Mouse (Mus musculus) WW6 (cell line): ENCODE data around the gene Dnmt1.
"Not testable (repeated sequence)": the region's sequence is repeated elsewhere in the genome, so short reads cannot be mapped to it uniquely, and the experiment has no call there.

Experiments used
- DNase-seq: peaks from one replicate; pipeline ENCODE4 v3.0.0-alpha.2; 2013; ENCODE audit warnings: low read depth, low spot score

Dnmt1 gene

GRCm38 (mm10) chr9:20959430-20959938, at the start of gene Dnmt1:
Gene Dnmt1 (minus strand): TSS chr9:20959888.
- no peak for DNase-seq

DNA sequence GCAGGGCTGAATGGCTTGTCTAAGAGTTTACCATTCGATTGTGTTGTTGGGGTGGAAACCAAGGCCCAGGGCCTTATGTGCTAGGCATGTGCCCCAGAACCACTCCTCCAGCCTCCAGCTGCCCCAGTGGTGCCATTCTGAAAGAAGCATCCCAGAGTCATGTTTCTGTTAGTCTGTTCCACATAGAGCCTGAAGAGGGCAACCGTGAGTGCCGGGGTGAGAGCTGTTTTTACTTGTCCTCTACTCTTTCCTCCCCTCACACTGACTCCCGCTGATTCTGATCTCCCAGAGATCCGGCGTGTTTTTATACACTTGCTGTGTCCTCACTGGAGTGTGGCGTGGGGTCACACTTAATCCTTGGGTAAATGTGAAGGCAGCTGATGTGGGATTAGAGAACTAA, 48.3 kb upstream of the Dnmt1 start:
- DNase-seq: no peak

DNA sequence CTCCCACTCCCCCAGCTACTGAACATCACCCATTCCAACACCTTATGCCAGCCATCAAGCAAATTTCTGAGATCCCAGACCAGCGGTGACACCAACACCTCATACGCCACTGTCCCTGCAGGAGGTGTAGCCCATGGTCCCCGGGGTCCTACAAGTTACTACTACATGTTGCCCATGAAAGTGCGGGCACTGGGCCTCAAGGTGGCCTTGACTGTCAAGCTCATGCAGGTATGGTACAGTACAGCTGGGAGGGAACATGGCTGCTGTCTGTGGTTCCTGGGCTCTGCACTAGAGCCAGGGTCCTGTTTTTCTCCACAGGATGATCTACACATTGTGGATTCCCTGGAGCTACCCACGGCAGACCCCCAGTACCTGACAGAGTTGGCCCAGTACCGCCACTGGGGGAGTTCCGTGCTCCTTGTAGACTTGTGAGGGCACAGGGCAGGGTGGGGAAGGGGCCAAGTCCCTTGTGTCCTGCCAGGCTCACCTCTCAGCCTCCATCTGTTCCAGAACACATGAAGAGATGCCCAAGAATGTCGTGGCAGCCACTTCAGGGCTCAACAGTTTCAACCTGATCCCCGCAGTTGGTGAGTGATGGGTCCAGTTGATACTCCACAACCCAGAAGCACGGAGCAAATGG, 47.7 kb upstream of the Dnmt1 start:
- no peak for DNase-seq

DNA sequence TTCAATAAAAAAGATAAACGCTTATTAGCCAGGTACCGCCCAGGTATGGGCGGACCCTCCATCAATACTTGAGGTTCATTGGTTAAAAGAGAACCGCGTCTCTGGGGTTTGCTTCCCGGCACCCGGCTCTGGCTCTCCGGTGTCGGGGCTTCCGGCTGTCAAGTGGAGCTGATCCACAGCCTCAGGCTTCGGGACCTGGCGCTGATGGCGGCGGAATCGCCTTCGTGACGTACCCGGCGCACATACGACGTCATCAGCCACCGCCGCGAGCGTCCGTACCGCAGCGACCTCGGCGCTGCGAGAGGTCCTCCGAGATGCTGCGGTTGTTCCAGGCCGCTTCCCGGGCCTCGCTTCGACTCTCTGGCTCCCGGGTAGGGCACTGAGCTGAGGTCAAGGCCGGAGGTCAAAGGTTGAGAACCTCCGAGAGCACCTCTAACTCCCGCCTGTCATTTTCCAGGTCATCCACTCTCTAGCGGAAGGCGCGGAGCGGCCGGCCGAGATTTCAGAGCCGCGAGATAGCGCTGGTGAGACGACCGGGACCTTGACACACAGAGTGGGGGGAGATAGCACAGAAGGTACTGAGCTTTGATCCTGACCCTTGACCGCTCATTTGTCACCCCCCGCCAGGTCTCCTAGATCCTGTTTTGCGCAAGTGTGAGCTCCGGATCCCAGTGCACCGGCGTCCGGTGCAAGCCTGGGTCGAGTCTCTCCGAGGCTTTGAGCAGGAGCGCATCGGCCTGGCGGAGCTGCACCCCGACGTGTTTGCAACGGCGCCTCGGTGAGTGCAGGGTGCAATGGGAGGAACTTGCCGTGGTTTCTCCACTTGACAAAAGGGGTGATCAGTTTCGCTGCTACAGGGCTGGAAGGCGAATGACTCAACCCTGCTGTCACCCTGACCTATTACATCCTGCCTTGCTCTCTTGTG, 43.2 kb upstream of the Dnmt1 start, which contains the start of gene Mrpl4:
TSS of gene Mrpl4 (plus strand) at position 112 of the 925 bp plus-strand sequence.
- DNase-seq: peak; percentile 84

- no peak for DNase-seq
Measured at GRCm38 (mm10) chr9:21002270-21002626, 42.6 kb upstream of the Dnmt1 start.

DNA sequence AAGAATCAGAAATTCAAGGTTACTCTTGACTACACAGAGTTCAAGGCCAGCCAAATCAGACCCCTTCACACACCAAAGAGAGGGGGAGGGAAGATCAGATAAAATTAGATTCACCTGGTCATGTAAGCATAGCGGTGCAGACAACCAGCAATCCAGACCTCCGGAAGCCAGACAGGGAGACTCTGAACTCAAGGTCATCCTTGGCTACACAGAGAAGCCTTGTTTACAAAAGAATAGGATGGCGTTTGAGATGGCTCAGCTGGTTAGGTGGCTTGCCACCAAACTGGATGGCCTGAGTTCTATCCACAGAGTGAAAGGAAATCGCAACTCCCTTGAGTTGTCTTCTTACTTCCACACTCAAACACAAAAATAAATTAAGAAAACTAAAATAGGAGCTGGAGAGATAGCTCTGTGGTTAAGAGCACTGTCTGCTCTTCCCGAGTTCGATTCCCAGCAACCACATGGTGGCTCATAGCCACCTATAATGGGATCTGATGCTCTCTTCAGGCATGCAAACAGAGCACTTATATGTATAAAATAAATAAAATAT, 42.0 kb upstream of the Dnmt1 start:
- no peak for DNase-seq

DNA sequence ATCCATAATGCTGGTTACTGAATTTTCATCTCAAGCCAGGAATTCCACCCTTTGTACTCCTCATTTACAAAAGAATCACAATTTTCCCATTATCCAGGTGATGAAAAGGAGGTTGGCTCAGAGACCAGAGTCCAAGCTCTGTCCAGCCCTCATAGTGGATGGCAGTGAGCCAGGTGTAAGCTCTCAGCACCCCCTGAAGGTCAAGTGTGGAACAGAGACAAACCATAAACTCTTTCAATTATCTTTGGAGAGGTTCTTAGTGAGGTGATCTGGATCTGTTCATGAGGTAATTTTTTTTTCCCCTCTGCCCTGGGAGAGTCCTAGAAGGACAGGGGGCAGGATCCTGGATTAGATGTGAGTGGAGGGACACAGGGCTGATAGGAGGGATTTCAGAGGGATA, 41.1 kb upstream of the Dnmt1 start:
- DNase-seq: no peak

DNA sequence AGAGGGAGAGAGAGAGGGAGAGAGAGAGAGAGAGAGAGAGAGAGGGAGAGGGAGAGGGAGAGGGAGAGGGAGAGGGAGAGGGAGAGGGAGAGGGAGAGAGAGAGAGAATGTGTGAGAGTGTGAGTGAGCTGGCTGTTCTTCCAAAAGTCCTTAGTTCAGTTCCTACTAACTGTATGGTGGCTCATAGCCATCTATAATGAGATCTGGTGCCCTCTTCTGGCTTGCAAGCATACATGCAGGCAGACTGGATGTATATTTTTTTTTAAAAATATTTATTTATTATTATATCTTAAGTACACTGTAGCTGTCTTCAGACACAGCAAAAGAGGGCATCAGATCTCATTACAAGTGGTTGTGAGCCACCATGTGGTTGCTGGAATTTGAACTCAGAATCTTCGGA, 38.6 kb upstream of the Dnmt1 start:
- not testable (repeated sequence) for DNase-seq

DNA sequence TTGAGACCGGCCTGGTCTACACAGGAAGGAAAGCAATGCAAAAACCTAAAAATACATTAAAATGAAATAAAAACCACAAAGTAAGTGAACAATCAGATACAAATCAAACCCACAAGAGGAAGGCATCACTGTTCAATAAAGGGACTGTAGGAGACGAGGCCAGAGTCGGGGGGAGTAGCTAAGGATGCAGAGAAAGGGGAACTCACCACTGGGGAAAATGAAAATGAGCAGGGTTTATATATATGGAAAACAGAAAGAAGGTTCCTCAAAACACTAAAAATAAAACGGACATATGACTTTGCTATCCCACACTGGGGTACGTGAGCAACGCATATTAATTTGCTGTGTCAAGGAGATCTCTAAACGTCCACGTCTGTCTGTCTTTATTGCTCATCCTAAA, 37.4 kb upstream of the Dnmt1 start:
- no peak for DNase-seq

DNA sequence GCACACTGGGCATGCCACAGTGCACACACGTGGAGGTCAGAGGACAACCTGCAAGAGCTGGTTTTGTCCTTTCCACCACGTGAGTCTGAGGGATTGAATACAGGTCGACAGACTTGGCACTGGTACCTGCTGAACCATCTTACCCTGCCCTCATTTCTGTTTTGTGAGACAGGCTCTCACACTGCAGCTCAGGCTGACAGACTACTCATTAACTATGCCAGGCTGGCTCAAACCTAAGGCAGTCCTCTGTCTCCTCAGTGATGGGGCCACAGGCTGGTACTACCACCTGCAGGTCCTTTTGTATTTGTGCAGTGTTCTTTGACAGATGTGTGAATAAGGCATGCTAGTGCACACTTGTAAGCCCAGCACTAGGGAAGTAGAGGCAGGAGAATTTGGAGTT, 35.4 kb upstream of the Dnmt1 start:
- DNase-seq: no peak

GRCm38 (mm10) chr9:20993165-20993898, 33.6 kb upstream of the Dnmt1 start:
- no peak for DNase-seq

- DNase-seq: no peak
Measured at GRCm38 (mm10) chr9:20991587-20991986, 31.9 kb upstream of the Dnmt1 start.

DNA sequence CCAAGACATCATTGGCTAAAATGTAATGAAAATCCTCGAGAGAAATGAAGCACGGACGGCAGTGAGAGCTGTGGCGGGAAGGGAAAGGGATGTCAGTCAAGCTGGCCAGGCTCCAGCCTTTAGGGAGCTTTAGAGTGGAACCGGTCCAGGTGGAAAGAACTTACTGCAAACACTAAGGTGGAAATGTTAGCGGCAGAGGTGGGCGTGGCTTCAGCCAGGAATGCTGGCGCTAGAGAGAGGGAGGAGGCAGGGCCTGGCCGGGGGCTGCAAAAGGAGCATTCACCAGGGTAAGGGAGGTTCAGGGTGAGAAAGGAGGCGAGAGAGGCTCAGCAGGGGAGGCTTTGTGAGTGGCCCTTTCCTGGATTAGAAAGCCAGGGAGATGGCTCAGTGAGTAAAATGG, 31.2 kb upstream of the Dnmt1 start:
- DNase-seq: no peak

DNA sequence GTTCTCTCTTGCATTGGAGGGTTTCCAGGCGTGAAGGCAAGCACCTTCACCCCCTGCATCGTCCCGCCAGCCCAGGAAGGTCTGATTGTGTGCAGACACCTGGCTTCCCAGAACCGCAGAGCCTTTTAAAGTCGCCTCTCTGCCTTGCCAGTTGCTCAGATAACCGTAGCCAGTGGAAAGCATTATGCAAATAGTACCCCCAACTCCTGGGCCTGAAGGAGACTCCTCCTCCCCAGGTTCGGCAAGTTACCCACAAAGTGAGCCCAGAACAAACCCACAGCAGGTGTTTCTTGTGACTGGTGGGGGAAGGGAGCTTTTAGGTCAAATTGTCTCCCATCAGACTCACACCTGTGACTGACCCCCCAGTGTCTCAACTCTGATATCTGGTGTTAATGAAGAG, 28.3 kb upstream of the Dnmt1 start:
- DNase-seq: no peak

DNA sequence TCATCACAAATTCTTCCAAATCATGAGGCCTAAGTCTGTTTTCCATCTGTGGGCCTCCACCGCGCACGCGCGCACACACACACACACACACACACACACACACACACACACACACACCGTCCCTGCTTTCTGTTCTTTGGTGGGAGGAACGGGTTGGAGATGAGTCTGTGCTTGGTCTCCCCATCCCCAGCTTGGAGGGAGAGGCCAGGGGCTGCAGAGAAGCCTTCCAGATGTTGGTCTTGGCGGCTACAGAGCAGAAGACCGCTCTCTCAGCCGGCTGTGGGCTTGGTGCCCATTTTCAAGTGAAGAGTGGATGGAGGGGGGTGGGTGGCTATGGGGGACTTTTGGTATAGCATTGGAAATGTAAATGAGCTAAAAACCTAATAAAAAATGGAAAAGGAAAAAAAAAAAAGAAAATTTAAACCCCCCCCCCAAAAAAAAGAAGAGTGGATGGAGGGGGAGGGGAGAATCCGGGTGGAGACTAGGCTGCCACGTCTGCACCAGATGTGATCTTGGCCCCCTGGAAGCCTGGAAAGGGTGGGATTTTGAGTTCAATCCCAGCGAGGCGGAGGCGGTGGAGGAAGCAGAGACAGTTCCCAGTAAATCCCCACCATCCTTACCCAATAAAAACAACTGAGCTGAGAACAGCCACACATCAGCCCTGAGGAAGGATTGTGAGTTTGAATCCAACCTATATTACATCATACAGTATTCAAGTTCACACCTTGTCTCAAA, 27.4 kb upstream of the Dnmt1 start:
- DNase-seq: no peak

GRCm38 (mm10) chr9:20983169-20983568, 23.5 kb upstream of the Dnmt1 start:
- no peak for DNase-seq

DNA sequence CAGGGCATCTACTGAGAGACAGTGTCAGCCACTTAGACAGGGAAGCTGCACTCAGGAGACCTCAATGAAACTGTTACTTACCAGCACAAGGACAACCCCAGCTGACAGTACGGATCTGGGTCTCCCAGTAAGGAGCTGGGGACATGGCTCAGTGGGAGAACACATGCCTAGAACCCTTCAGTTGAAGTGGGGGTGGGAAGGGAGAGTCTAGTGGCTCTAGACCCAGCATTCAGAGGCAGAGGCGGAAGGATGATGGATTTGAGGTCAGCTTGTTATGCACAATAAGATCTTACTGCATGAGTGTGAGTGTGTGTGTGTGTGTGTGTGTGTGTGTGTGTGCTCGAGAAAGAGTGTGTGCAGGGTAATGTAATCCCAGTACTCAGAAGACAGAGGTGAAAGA, 22.5 kb upstream of the Dnmt1 start:
- no peak for DNase-seq

GRCm38 (mm10) chr9:20979769-20980168, 20.1 kb upstream of the Dnmt1 start:
- DNase-seq: no peak

GRCm38 (mm10) chr9:20979181-20979580, 19.5 kb upstream of the Dnmt1 start:
- no peak for DNase-seq

- DNase-seq: no peak
Measured at GRCm38 (mm10) chr9:20978409-20979095, 18.9 kb upstream of the Dnmt1 start.
